Mouse (Mus musculus): Measurements from ENCODE around the gene Nlgn1.

DNA sequence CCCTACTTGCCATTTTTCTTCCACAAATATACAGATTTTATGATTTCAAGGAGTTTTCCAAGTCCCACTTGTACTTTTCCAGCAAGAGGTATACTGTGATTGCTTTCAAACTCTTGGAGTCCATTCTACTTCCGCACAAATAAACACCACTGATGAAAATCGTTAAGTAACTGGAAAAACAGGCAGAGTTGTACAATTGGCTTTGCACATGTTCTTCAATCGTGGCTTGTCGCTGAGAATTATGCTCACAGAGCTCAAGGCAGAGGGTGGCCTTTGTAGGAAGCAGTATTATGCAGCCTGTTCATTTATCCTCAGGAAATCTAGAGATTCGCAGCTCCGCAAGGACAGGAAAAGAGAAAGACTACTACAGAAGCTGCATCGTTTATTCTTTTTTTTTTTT lies 225.9 kb downstream of the Nlgn1 start:
- TF ChIP-seq POLR2A (IDR thresholded peaks at IDR 0.05; ENCODE audit: insufficient read depth, low read depth, low read length) (no peak), CTCF (IDR thresholded peaks at IDR 0.05; ENCODE audit: insufficient read depth, low read depth, low read length) (no peak)
